Mouse (Mus musculus): ENCODE measurements around the gene Plpp6. TPM values are rescaled to one million over a fixed set of nuclear protein-coding genes. Genes with fewer than 3 reads are reported as not detected.

Gene Plpp6
- total and polyA plus RNA-seq, 2 experiments from 2014 or later = 4.4 to 13.0 TPM

- Histone ChIP-seq H3K27ac (ENCODE audit: low read depth) (no peak overlapping the region), H3K4me1 (ENCODE audit: control insufficient read depth, insufficient read depth) (peaks cover 11% of the 10 kb centered on the region; the same call in 1 of the 2 replicates), H3K36me3 (replicated peaks; ENCODE audit: control insufficient read depth, insufficient read depth, low read length) (no peaks in the 10 kb centered on the region), H3K27me3 (ENCODE audit: control insufficient read depth, insufficient read depth, low read length) (no peaks in the 10 kb centered on the region), H3K9ac (replicated peaks; ENCODE audit: low read depth, low read length) (no peak overlapping the region), H3K4me3 (ENCODE audit: low read depth, low read length) (no peak overlapping the region), H3K9me3 (replicated peaks; ENCODE audit: control insufficient read depth, low read length) (no peaks in the 10 kb centered on the region), H3K4me2 (ENCODE audit: low read depth, low read length) (no peak overlapping the region)
- TF ChIP-seq EP300 (IDR thresholded peaks at IDR 0.05; ENCODE audit: low read depth) = no peak
- no peak for TF ChIP-seq CTCF (IDR thresholded peaks at IDR 0.05; ENCODE audit: low read depth)
- DNase-seq (ENCODE audit: low spot score) (no peak), ATAC-seq (ENCODE audit: insufficient read depth, low read depth) (no peak)
- 86% methylated on average over 5 of the region's 5 CpGs for WGBS
Measured at GRCm38 (mm10) chr19:28926366-28926765, 37.4 kb upstream of the Plpp6 start.

DNA sequence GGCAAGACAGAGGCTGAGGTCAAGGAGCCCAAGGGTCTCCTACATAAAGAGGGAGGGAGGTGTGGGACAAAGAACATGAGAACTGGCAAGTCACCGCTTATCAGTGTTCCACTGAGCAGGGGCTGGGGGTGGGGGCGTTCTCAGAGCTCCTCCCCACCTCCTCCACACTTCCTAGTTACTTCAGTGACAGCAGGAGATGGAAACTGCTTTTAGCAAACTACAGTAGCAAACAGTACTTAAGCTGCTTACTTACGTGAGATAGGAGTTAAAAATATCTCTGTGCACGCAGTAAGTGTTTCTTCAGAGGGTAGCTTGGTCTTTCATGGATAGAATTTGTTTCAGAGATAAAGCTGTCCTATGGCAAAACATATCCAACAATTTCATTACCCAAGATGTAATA is 36.4 kb upstream of the Plpp6 start:
- WGBS = 10% methylated on average over 4 of the region's 4 CpGs
- Histone ChIP-seq H3K9me3 (replicated peaks; ENCODE audit: control insufficient read depth, low read length) (no peaks in the 10 kb centered on the region), H3K9ac (replicated peaks; ENCODE audit: low read depth, low read length) (no peak overlapping the region), H3K4me2 (ENCODE audit: low read depth, low read length) (no peak overlapping the region), H3K4me3 (ENCODE audit: low read depth, low read length) (no peak overlapping the region), H3K27me3 (ENCODE audit: control insufficient read depth, insufficient read depth, low read length) (no peaks in the 10 kb centered on the region), H3K27ac (ENCODE audit: low read depth) (peak overlapping the region; percentile 41; the same call in 1 of the 2 replicates), H3K36me3 (replicated peaks; ENCODE audit: control insufficient read depth, insufficient read depth, low read length) (no peaks in the 10 kb centered on the region), H3K4me1 (ENCODE audit: control insufficient read depth, insufficient read depth) (peaks cover 11% of the 10 kb centered on the region; the same call in 1 of the 2 replicates)
- ATAC-seq (ENCODE audit: insufficient read depth, low read depth) (0 out of 2 replicates have a peak, but pooled peaks have one; percentile 11), DNase-seq (ENCODE audit: low spot score) (peak; percentile 15)
- no peak for TF ChIP-seq CTCF (IDR thresholded peaks at IDR 0.05; ENCODE audit: low read depth)
- no peak for TF ChIP-seq EP300 (IDR thresholded peaks at IDR 0.05; ENCODE audit: low read depth)

DNA sequence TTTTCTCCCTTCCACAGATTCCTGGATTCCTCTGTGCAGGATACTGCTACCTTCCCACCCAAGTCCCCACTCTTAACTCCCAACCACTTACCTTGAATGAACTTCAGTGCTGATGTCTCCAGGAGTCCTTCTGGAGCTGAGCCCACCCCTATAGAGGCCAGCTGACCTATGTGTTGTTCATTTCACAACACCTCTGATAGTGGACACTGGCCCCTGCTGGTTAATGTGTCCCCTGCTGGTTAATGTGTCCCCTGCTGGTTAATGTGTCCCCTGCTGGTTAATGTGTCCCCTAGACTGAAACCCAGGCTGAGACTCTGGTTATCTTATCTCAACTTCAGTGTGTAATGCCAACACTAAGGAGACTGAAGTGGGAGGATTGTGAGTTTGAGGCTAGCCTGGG is 34.7 kb upstream of the Plpp6 start:
- H3K4me1 ChIP-seq (ENCODE audit: control insufficient read depth, insufficient read depth) = peaks cover 11% of the 10 kb centered on the region; the same call in 1 of the 2 replicates
- ATAC-seq (ENCODE audit: insufficient read depth, low read depth) (no peak), DNase-seq (ENCODE audit: low spot score) (no peak)
- no peak overlapping the region for H3K4me3 ChIP-seq (ENCODE audit: low read depth, low read length)
- no peak overlapping the region for H3K9ac ChIP-seq (replicated peaks; ENCODE audit: low read depth, low read length)
- no peak for TF ChIP-seq CTCF (IDR thresholded peaks at IDR 0.05; ENCODE audit: low read depth)
- no peak for TF ChIP-seq EP300 (IDR thresholded peaks at IDR 0.05; ENCODE audit: low read depth)
- H3K27ac ChIP-seq (ENCODE audit: low read depth) = no peak overlapping the region
- no peaks in the 10 kb centered on the region for H3K9me3 ChIP-seq (replicated peaks; ENCODE audit: control insufficient read depth, low read length)
- H3K36me3 ChIP-seq (replicated peaks; ENCODE audit: control insufficient read depth, insufficient read depth, low read length) = no peaks in the 10 kb centered on the region
- no peaks in the 10 kb centered on the region for H3K27me3 ChIP-seq (ENCODE audit: control insufficient read depth, insufficient read depth, low read length)
- H3K4me2 ChIP-seq (ENCODE audit: low read depth, low read length) = no peak overlapping the region

GRCm38 (mm10) chr19:28934897-28935296 is 28.9 kb upstream of the Plpp6 start:
- no peak for ATAC-seq (ENCODE audit: insufficient read depth, low read depth)
- Histone ChIP-seq H3K27me3 (ENCODE audit: control insufficient read depth, insufficient read depth, low read length) (no peaks in the 10 kb centered on the region), H3K27ac (ENCODE audit: low read depth) (no peak overlapping the region), H3K4me3 (ENCODE audit: low read depth, low read length) (no peak overlapping the region), H3K9me3 (replicated peaks; ENCODE audit: control insufficient read depth, low read length) (no peaks in the 10 kb centered on the region), H3K4me1 (ENCODE audit: control insufficient read depth, insufficient read depth) (0 out of 2 replicates have a peak, but pooled peaks cover 5% of the 10 kb centered on the region), H3K4me2 (ENCODE audit: low read depth, low read length) (no peak overlapping the region), H3K36me3 (replicated peaks; ENCODE audit: control insufficient read depth, insufficient read depth, low read length) (peaks cover 10% of the 10 kb centered on the region; the same call in 1 of the 2 replicates), H3K9ac (replicated peaks; ENCODE audit: low read depth, low read length) (no peak overlapping the region)
- WGBS = 76% methylated on average over 3 of the region's 3 CpGs
- no peak for TF ChIP-seq EP300 (IDR thresholded peaks at IDR 0.05; ENCODE audit: low read depth)
- no peak for TF ChIP-seq CTCF (IDR thresholded peaks at IDR 0.05; ENCODE audit: low read depth)
- no peak for DNase-seq (ENCODE audit: low spot score)

DNA sequence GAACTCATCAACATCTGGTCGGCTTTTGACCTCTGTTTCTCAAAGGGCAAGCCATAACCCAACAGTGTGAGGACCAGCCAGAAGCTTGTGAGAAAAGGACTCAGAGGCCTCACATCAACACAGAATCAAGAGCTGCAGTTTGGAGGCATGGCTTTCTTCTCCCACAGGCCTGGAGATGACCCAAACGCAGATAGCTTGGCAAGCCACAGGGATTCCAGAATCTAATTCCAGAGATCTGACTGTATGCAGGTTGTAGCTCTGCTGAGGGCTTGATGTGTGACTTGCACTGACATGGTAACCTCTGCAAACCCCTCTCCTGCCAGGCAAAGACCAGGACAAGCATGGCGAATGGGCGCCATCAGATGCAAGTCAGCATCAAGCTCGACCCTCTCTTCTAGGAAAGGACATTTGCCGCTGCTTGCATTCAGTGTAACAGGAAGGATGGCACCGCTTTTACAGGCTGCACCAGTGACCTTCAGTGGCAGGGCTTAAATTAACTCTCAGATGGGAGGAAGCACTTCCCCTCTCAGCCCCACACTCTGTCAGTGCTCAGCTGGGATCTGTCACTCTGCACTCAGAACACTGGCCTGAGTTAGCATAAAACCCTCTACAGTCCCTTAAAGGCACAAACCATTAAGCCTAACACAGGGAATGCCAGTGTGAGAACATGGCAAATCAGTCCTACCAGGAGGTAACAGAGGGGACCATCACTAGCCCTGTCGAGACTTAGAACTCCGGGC is 23.4 kb upstream of the Plpp6 start:
- DNase-seq (ENCODE audit: low spot score) = peak; percentile 57
- WGBS = 26% methylated on average over 9 of the region's 9 CpGs

More for the DNA sequence above, 23.4 kb upstream of the Plpp6 start:
- H3K4me1 ChIP-seq (ENCODE audit: control insufficient read depth, insufficient read depth) = 0 out of 2 replicates have a peak, but pooled peaks cover 7% of the 10 kb centered on the region
- H3K27me3 ChIP-seq (ENCODE audit: control insufficient read depth, insufficient read depth, low read length) = no peaks in the 10 kb centered on the region
- no peak overlapping the region for H3K4me2 ChIP-seq (ENCODE audit: low read depth, low read length)
- no peaks in the 10 kb centered on the region for H3K9me3 ChIP-seq (replicated peaks; ENCODE audit: control insufficient read depth, low read length)
- no peak overlapping the region for H3K9ac ChIP-seq (replicated peaks; ENCODE audit: low read depth, low read length)
- H3K27ac ChIP-seq (ENCODE audit: low read depth) = peak overlapping the region; percentile 81
- no peak overlapping the region for H3K4me3 ChIP-seq (ENCODE audit: low read depth, low read length)
- peak; percentile 92 for ATAC-seq (ENCODE audit: insufficient read depth, low read depth)
- TF ChIP-seq EP300 (IDR thresholded peaks at IDR 0.05; ENCODE audit: low read depth) (peak; percentile 34; the same call in 1 of the 2 replicates), CTCF (IDR thresholded peaks at IDR 0.05; ENCODE audit: low read depth) (no peak)
- peaks cover 10% of the 10 kb centered on the region; the same call in 1 of the 2 replicates for H3K36me3 ChIP-seq (replicated peaks; ENCODE audit: control insufficient read depth, insufficient read depth, low read length)

Data from heart, postnatal 0 days (tissue).